Mouse (Mus musculus) MEL (cell line): ENCODE data around the gene Celsr2.

ENCODE experiments used
- E2F4 ChIP-seq: IDR thresholded peaks from 2 replicates; pipeline ENCODE4 v1.6.1; 2011; ENCODE audit warnings: low read depth, low read length, improper control_type of control experiment, borderline replicate concordance
- ELF1 ChIP-seq: IDR thresholded peaks from 2 replicates; pipeline ENCODE4 v1.6.1; 2014; ENCODE audit warnings: low read depth, mild to moderate bottlenecking, inconsistent platforms, low read length, improper control_type of control experiment, moderate library complexity
- MYC ChIP-seq: IDR thresholded peaks from 2 replicates; pipeline ENCODE4 v1.6.1; 2011; ENCODE audit warnings: low read depth, mild to moderate bottlenecking, low read length, improper control_type of control experiment, moderate library complexity
- POLR2A ChIP-seq, 2 experiments: IDR thresholded peaks; 2 replicates each; pipeline ENCODE4 v1.6.1; 2011 to 2012; ENCODE audit warnings: low read length in 2 of 2, mild to moderate bottlenecking in 2 of 2, control low read depth in 1 of 2, improper control_type of control experiment in 1 of 2, low read depth in 1 of 2, moderate library complexity in 1 of 2; ENCODE audit not compliant: control insufficient read depth in 1 of 2, insufficient read depth in 1 of 2, poor library complexity in 1 of 2
- RAD21 ChIP-seq: IDR thresholded peaks from 2 replicates; pipeline ENCODE4 v1.6.1; 2011; ENCODE audit warnings: mild to moderate bottlenecking, low read depth, low read length, improper control_type of control experiment
- UBTF ChIP-seq: IDR thresholded peaks from 2 replicates; pipeline ENCODE4 v1.6.1; 2012; ENCODE audit warnings: low read depth, mild to moderate bottlenecking, inconsistent platforms, low read length, improper control_type of control experiment, moderate library complexity, borderline replicate concordance; ENCODE audit not compliant: insufficient read depth
- USF1 ChIP-seq: IDR thresholded peaks from 2 replicates; pipeline ENCODE4 v1.6.1; 2014; ENCODE audit warnings: low read depth, mild to moderate bottlenecking, inconsistent platforms, low read length, improper control_type of control experiment, moderate library complexity

- TF ChIP-seq ELF1 (no peak), MYC (no peak), UBTF (no peak), POLR2A (IDR thresholded peaks at IDR 0.05; ENCODE audit: control insufficient read depth in 1 of 2, insufficient read depth in 1 of 2, low read depth in 1 of 2, low read length in 2 of 2, poor library complexity in 1 of 2) (no peak), E2F4 (no peak), RAD21 (no peak), USF1 (no peak)
These were observed 1.6 kb downstream of the Celsr2 start for GRCm38 (mm10) chr3:108413634-108414360.
